ENCODE assay signal across 8 mouse cellular contexts in genomic region chr10:117792141-117793091, GRCm38 (mm10). TPM values are rescaled to one million over a fixed set of nuclear protein-coding genes. Genes with fewer than 3 reads are reported as not detected.
A peak's percentile ranks its signal among the peaks of the same experiment; 100 is the strongest.
DNase-seq lines count a peak whose midpoint lies in the region; ATAC-seq lines count a peak whose summit lies in the region.

Gene Nup107, minus strand, starts transcription at chr10:117792705.

- H3K4me1 ChIP-seq in hindbrain, embryonic 12.5 days, result peaks cover 12% of the 10 kb centered on the region

- peak within 1 kb of the TSS; percentile 87 for H3K4me3 ChIP-seq in hindbrain, embryonic 12.5 days

- peak within 1 kb of the TSS; percentile 92 for H3K4me2 ChIP-seq in hindbrain, embryonic 12.5 days (replicated peaks)

- peak; percentile 98 for ATAC-seq in hindbrain, embryonic 12.5 days (ENCODE audit: low FRiP score)

- H3K27ac ChIP-seq in hindbrain, embryonic 12.5 days, result peak within 1 kb of the TSS; percentile 71

- peaks cover 4% of the 10 kb centered on the region; the same call in 1 of the 2 replicates for H3K36me3 ChIP-seq in hindbrain, embryonic 12.5 days

- peak; percentile 100 for DNase-seq in NIH3T3 (ENCODE audit: low read depth)
- peak; percentile 100 for DNase-seq in cerebellum, postnatal 10 days
- peak; percentile 99 to 100 for DNase-seq in frontal cortex, postnatal 10 days (ENCODE audit: low spot score in 2 of 2)
- DNase-seq in layer of hippocampus, postnatal 14 days (ENCODE audit: low spot score in 2 of 2), result peak; percentile 100
- peak; percentile 100 for DNase-seq in lung, postnatal 14 days
- peak; percentile 100 for DNase-seq in retina, adult 2 months (ENCODE audit: low read depth, low spot score)
- DNase-seq in thymus, postnatal 36 days, result peak; percentile 100

- WGBS in hindbrain, embryonic 12.5 days, result under 1% methylated on average over 75 of the region's 75 CpGs

- H3K9ac ChIP-seq in hindbrain, embryonic 12.5 days, result peak within 1 kb of the TSS; percentile 75

- no peaks in the 10 kb centered on the region for H3K27me3 ChIP-seq in hindbrain, embryonic 12.5 days

- no peaks in the 10 kb centered on the region for H3K9me3 ChIP-seq in hindbrain, embryonic 12.5 days (replicated peaks)

RNA-seq across cellular contexts. Expression of gene Nup107, which starts in this region (rescaled TPM):
- 69.4 and 69.7 TPM in 2 replicates for polyA plus RNA-seq in hindbrain, embryonic 12.5 days (2016; fragmentation: Nextera tagmentation; extraction: Ambion mirVana)
- 10 to 100 TPM; 14.4 to 17.0 TPM for total RNA-seq in layer of hippocampus, postnatal 14 days (2021)

Comparison
In these comparisons a context has a peak if more than half of its experiments do, and no peak if none do; other contexts are left out.
1. Peak in every context shown above with its lines: DNase-seq, ATAC-seq, H3K4me3 ChIP-seq and H3K27ac ChIP-seq.